Mouse (Mus musculus) skeletal muscle tissue, adult 2 months (tissue): ENCODE data around the gene Gm21477.
"Not testable (repeated sequence)": the region's sequence is repeated elsewhere in the genome, so short reads cannot be mapped to it uniquely, and the experiment has no call there.

Experiments used
- DNase-seq: peaks from one replicate; pipeline ENCODE4 v3.0.0-alpha.2; 2012; ENCODE audit warnings: low read depth, low spot score

The Gm21477 gene

GRCm38 (mm10) chrY:87116521-87116920 lies at the start of gene Gm21477:
TSS of gene Gm21477 (plus strand) at chrY:87116821.
- DNase-seq: not testable (repeated sequence)
